11 mouse cellular contexts compared by ENCODE assay signal in the genomic region with DNA sequence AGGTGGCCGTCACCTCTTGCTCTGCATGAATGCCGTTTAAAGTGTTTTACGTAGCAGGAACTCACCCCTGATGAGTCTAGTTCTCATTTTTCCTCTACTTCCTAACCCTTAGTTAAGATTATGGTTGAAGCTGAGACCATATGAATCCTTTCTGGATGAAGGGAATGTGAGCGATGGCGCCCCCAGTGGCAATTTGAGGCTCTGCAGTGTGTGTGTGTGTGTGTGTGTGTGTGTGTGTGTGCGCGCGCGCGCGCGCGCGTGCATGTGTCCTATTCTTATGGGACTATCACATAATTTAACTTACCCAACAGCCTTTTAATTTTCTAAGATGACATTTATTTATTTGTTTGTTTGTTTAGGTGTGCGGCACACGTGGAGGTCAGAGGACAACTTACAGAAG.
DNase-seq lines count a peak whose midpoint lies in the region; ATAC-seq and TF ChIP-seq lines count a peak whose summit lies in the region.
"Had no signal": no experiment of that assay in that cellular context is flagged by ENCODE, and none has a peak within 500 bp of the region (broad histone marks: within the 10 kb centered on the region; RNA-seq: fewer than 3 reads in every experiment).

No protein-coding gene starts in this region.

- WGBS in kidney, postnatal 0 days, result 76% methylated on average over 16 of the region's 16 CpGs

- no peaks in the 10 kb centered on the region for H3K27me3 ChIP-seq in kidney, postnatal 0 days (ENCODE audit: insufficient read depth, low read length)
- no peaks in the 10 kb centered on the region for H3K27me3 ChIP-seq in testis, adult 2 months (ENCODE audit: control insufficient read depth, insufficient read depth, low read length)

- H3K4me2 ChIP-seq in kidney, postnatal 0 days (ENCODE audit: low read length), result no peak overlapping the region

- no peaks in the 10 kb centered on the region for H3K4me1 ChIP-seq in kidney, postnatal 0 days (replicated peaks; ENCODE audit: insufficient read depth, low read length)
- H3K4me1 ChIP-seq in testis, adult 2 months (ENCODE audit: control insufficient read depth, insufficient read depth, low read length), result no peaks in the 10 kb centered on the region

- TF ChIP-seq CTCF in kidney, postnatal 0 days (IDR thresholded peaks at IDR 0.05; ENCODE audit: low read depth), result peak; percentile 57
- TF ChIP-seq CTCF in testis, adult 2 months (IDR thresholded peaks at IDR 0.05; ENCODE audit: control insufficient read depth, insufficient read depth, insufficient replicate concordance, low read depth, low read length), result peak; percentile 57; the same call in 1 of the 2 replicates

- H3K9ac ChIP-seq in kidney, postnatal 0 days (ENCODE audit: low read depth, low read length), result no peak overlapping the region

- H3K9me3 ChIP-seq in kidney, postnatal 0 days (replicated peaks; ENCODE audit: low read length), result no peaks in the 10 kb centered on the region

- no peak overlapping the region for H3K4me3 ChIP-seq in kidney, postnatal 0 days (replicated peaks; ENCODE audit: low read depth, low read length)
- no peak overlapping the region for H3K4me3 ChIP-seq in testis, adult 2 months (ENCODE audit: control insufficient read depth, low read depth, low read length)
- H3K4me3 ChIP-seq: erythroblast, embryonic 14.5 days had no signal

- no peak overlapping the region for H3K27ac ChIP-seq in kidney, postnatal 0 days
- H3K27ac ChIP-seq in testis, adult 2 months (ENCODE audit: control insufficient read depth, insufficient read depth, low read depth, low read length), result no peak overlapping the region

- no peak for DNase-seq in kidney, postnatal 0 days (ENCODE audit: low spot score)
- DNase-seq in kidney, adult 18-20 months, result no peak
- no peak for DNase-seq in testis, postnatal 14 days (ENCODE audit: low spot score)
- peak; percentile 30 for DNase-seq in brain, adult 2 months (ENCODE audit: low read depth, low spot score)
- peak; percentile 51 for DNase-seq in testis, postnatal 10 days (ENCODE audit: low spot score)
- DNase-seq in heart, adult 11 months, result no peak
- DNase-seq: gastrocnemius, postnatal 25 days; heart, postnatal 36 days; kidney, postnatal 14 days had no signal

- no peak for TF ChIP-seq POLR2A in testis, adult 2 months (IDR thresholded peaks at IDR 0.05; ENCODE audit: control insufficient read depth, low read depth, low read length)

- no peak for ATAC-seq in kidney, postnatal 0 days (replicated peaks; ENCODE audit: low FRiP score, low read depth)

- H3K36me3 ChIP-seq in kidney, postnatal 0 days (ENCODE audit: insufficient read depth, low read length), result no peaks in the 10 kb centered on the region
- H3K36me3 ChIP-seq in testis, adult 2 months (ENCODE audit: control insufficient read depth, insufficient read depth, low read length), result no peaks in the 10 kb centered on the region

Comparison
In these comparisons a context has a peak if more than half of its experiments do, and no peak if none do; other contexts are left out.
1. DNase-seq: peak in brain, adult 2 months (single experiment) and testis, postnatal 10 days (single experiment); none in kidney, postnatal 0 days (single experiment), kidney, adult 18-20 months (single experiment), testis, postnatal 14 days (single experiment) and heart, adult 11 months (single experiment).